Mouse (Mus musculus): ENCODE measurements around the gene Rrm1. TPM values are rescaled to one million over a fixed set of nuclear protein-coding genes. Genes with fewer than 3 reads are reported as not detected.

Gene Rrm1
- 10 to 100 TPM; 12.5 to 12.7 TPM for total RNA-seq (2023)

GRCm38 (mm10) chr7:102441657-102442391 lies at the start of gene Rrm1:
Rrm1 (plus strand) TSS chr7:102441695.

GRCm38 (mm10) chr7:102481579-102481978 lies 40.1 kb downstream of the Rrm1 start, which contains the start of gene Olfr543:
Olfr543 (minus strand) TSS chr7:102481679.

GRCm38 (mm10) chr7:102488161-102488560 lies 46.7 kb downstream of the Rrm1 start, which contains the start of gene Olfr544:
Olfr544 (minus strand) TSS chr7:102488313.

GRCm38 (mm10) chr7:102499473-102499872 lies 58.0 kb downstream of the Rrm1 start, which contains the start of gene Olfr545:
Olfr545 (minus strand) TSS chr7:102499573.

Other genes starting within 250 kb of the Rrm1 start
- gene Nup98, start 231.5 kb upstream of the Rrm1 start, total RNA-seq (2023) = 10 to 100 TPM; 95.1 to 96.2 TPM
- gene Pgap2, start 231.5 kb upstream of the Rrm1 start, total RNA-seq (2023) = 10 to 100 TPM; 48.1 to 65.1 TPM
- gene Rhog, start 185.6 kb upstream of the Rrm1 start, total RNA-seq (2023) = 100 to 1,000 TPM; 434 to 437 TPM
- 10 to 100 TPM; 51.8 to 52.0 TPM for gene Stim1, start 173.9 kb upstream of the Rrm1 start, total RNA-seq (2023)
- not detected for gene Olfr543, start 40.0 kb downstream of the Rrm1 start, total RNA-seq (2023)
- not detected for gene Olfr544, start 46.6 kb downstream of the Rrm1 start, total RNA-seq (2023)
- gene Olfr545, start 57.9 kb downstream of the Rrm1 start, total RNA-seq (2023) = not detected
- gene Olfr547, start 93.1 kb downstream of the Rrm1 start, total RNA-seq (2023) = not detected
- gene Olfr548-ps1, start 99.2 kb downstream of the Rrm1 start, total RNA-seq (2023) = not detected
- not detected for gene Olfr549, start 108.2 kb downstream of the Rrm1 start, total RNA-seq (2023)
- gene Trim21, start 123.8 kb downstream of the Rrm1 start, total RNA-seq (2023) = 10 to 100 TPM; 19.9 to 20.8 TPM
- not detected for gene Olfr550, start 129.7 kb downstream of the Rrm1 start, total RNA-seq (2023)
- gene Olfr551, start 150.2 kb downstream of the Rrm1 start, total RNA-seq (2023) = not detected
- gene Olfr552, start 156.1 kb downstream of the Rrm1 start, total RNA-seq (2023) = not detected
- not detected for gene Olfr553, start 176.5 kb downstream of the Rrm1 start, total RNA-seq (2023)
- gene Olfr554, start 196.7 kb downstream of the Rrm1 start, total RNA-seq (2023) = not detected
- gene Olfr555, start 217.1 kb downstream of the Rrm1 start, total RNA-seq (2023) = not detected
- gene Olfr556, start 223.2 kb downstream of the Rrm1 start, total RNA-seq (2023) = not detected
- 1 to 10 TPM; 3.9 to 5.2 TPM for gene Trim68, start 245.6 kb downstream of the Rrm1 start, total RNA-seq (2023)

Measured in monocyte, adult 59 days (primary cell).